Mouse (Mus musculus) thymus, postnatal 36 days (tissue): ENCODE measurements around the gene Zcchc17.
A peak's percentile ranks its signal among the peaks of the same experiment; 100 is the strongest.

Experiments
- DNase-seq, 2 experiments: peaks; one replicate each; pipeline ENCODE4 v3.0.0; 2022; ENCODE audit warnings: mixed read lengths in 2 of 2

Zcchc17 gene

DNA sequence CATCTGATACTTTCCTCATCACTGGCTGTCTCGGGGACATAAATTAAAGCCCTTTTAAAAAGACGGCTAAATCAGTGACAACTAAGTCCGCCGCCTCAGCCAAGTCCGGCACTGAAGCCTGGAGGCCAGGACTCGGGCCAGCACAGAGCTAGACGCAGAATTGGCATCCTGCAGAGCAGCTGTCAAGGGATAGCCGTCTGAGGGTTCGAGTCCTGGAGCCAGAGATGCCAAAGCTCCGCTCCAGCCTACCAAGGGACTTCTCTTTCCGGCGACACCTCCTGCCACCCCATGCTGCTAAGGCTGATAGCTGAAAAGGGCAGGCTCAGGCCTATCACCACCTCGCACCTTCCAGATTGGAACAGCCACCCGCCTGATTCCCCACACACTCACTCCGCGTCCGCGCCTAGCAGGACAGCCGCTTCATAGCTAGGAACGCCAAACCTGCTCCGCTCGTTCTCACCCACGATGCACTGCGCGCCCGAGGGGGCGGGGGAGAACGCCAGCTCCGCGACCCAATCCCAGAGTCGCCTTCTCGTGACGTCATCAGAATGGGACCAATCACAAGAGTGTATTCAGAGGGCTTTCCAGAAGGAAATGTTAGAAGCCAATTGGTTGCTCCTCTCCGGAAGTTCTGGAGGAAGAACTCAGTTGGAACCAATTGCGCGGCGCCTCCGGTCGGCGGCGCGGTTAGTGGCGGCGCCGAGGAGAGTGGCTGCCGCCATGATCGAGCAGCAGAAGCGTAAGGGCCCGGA lies at the start of gene Zcchc17, which contains the start of gene Snrnp40:
TSS of gene Zcchc17 (minus strand) at position 458 of the 752 bp plus-strand sequence.
TSS of gene Snrnp40 (plus strand) at position 647 of the 752 bp plus-strand sequence.
- peak; percentile 97 to 98 for DNase-seq

DNA sequence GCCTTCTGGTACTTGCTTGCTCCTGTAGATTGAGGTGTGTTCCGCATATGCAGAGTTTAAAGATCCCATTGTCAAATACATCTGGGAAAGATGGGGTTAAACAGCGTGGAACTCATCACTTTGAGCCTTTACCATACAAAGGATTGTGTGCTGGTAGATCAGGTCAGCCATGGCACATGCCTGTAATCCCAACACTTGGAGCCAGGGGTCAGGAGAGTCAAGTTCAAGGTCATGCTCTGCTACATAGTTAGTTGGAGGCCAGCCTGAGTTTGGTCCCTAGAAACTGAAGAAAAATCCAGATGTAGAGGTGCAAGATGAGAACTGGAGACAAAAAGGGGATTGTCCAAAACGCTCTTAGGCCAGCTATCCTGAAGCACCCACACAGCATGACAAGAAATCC lies 31.5 kb upstream of the Zcchc17 start:
- DNase-seq = no peak

DNA sequence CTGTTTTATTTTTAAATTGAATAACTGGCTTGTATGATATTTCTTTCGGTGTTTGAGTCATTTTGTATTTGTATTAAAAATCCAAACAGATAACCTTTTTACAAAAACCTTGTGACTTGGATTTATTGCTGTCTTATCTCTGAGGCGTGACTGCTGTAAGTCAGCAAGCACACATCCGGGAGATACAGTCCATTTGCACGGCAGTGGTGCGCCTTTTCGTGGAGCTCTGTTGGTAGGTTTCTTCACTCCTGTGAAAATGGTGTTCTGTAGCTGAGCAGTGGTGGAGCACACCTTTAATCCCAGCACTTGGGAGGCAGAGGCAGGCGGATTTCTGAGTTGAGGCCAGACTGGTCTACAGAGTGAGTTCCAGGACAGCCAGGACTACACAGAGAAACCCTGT lies 30.2 kb upstream of the Zcchc17 start:
- no peak for DNase-seq

DNA sequence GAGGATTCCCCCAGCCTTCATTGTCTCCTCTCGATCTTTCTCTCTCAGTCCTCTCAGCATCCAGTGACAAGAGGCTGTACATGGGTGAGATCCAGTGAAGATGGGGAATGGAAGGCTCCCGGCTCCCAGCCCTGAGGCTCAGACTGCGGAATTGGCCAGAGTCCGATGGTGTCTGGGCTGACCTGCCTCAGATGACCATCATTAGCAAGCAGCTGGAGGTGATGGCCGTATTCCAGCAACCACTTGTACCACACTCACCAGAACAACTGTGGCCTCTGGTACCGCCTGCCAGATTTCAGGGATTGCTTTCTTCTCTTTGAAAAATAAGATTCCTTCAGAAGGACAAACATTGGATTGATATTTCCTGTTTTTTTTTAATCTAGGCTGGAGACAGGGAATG lies 29.8 kb upstream of the Zcchc17 start:
- no peak for DNase-seq

DNA sequence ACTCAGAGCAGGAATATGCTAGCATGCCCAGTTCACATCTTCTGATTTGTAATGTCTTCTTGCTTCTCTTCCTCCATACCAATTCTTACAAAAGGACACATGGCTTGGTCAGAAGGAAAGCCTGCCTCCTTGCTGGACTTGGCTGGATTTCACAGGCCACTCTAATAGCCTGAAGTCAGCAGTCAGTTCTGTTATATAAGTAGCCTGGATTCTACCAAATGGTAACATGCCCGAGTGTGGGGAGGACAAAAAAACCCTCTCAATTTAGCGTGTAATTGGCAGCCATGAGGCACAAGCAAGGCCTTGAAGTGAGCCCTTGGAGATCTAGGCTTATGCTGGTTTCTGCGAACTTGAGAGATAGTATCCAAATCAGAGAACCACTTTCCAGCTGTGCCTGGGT lies 27.5 kb upstream of the Zcchc17 start:
- no peak for DNase-seq

DNA sequence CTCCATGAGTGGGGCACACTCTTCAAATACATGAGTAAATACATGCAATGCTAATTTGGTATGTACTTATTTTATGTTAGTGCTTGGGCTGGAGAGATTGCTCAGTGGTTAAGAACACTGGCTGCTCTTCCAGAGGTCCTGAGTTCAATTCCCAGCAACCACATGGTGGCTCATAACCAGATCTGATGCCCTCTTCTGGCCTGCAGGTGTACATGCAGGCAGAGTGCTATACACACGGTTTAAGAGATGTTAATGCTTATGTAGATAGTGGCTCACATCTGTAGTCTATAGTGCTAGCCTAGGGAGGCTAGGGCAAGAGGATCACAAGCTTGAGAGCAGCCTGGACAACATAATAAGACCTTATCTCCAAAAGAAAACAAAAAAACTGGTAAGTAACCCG lies 20.7 kb upstream of the Zcchc17 start:
- no peak for DNase-seq

DNA sequence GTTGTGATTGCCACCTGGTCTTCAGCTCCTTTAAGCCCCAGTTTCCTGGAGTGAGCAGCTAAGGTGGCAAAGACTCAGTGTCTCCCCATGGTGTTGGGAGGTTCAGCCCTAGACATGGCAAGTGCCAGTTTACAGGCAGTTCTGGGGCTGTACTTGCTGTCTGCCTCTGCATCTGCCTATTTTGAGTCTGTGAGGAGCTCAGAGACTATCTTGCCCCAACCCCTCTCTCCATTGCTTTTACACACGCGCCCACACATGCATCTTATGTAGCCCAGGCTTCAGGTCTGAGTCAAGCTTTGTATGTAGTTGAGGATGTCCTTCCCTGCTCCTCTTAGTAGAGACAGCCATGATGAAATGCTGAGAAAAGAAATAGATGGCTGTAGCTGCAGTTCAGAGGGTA lies 19.4 kb upstream of the Zcchc17 start:
- no peak for DNase-seq

DNA sequence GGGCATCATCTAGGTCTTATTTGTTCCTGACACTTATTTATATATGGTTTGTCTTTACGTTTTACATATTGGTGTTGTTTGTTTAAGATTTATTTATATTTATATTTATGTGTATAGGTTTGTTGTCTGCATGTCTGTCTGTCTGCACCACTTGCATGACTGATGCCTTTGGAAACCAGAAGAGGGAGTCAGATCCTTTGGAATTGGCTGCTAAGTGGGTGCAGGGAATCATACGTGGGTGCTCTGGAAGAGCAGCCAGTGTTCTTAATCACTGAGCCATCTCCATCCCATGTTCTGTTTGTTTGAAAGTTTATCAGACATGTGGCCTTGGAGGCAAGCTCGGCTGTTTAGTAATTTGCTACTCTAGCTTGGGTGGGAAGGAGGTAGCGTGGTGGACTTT lies 17.8 kb upstream of the Zcchc17 start:
- DNase-seq = no peak

DNA sequence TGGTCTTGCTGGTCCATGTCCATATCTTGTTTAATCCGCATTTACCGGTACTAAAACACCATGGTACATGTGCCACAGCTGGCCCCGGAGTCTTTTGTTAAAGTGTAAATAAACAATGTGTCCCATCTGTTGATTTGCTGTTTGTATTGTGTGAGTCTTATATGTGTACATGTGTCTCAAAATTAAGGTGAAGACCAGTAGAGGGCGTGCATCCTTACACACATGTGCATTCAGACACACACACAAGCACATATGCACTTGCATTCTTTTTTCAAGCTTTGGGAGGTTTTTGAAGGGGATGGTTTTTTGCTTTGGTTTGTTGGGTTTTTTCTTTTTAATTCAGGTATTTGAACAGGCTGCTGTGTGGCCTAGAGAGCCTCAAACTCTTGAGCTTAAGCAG lies 16.9 kb upstream of the Zcchc17 start:
- DNase-seq = no peak

DNA sequence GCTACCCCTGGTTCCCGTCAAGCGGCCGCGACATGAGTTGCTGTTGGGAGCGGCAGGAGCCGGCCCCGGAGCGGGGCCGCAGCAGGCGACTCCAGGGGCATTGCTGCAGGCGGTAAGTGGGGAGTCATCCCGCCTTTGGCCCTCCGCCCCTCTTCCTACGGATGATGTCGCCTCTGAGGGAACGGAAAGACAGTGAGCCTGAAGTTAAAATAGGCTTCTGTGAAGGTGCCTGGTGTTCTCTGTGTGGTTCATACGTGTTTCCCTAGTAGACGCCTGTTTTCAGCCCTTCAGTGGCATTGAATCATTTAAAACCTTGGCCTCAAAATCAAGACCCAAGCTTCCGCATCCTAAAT lies 471 bp upstream of the Zcchc17 start:
- no peak for DNase-seq

DNA sequence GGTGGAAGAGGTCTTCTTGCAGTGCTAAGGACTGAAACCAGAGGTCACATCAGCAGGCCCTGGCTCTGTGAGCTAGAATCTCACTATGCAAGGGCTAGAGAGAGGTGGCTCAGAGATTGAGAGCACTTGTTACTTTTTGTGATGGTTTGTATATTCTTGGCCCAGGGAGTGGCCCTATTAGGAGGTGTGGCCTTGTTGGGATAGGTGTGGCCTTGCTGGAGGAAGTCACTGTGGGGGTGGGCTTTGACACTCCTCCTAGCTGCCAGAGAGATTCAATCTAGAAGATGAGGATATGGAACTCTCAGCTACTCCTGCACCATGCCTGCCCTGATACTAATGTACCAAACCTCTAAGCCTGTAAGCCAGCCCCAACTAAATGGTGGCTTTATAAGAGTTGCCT lies 1.8 kb downstream of the Zcchc17 start:
- DNase-seq = no peak

DNA sequence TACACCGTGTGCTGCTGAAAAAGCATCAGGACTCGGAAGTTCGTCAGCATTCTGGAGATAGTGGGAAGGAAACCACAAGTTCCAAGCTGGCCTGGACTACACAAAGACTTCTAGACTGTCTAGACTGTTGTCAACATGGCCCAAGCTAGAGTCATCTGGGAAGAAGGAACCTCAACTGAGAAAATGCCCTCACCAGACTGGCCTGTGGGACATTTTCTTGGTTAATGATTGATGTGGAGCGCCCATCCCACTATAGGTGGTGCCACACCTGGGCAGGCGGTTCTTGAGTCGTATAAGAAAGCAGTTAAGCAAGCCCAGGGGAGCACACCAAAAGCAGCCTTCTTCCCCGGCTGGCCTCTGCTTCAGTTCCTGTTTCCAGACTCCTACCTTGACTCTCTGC lies 7.2 kb downstream of the Zcchc17 start:
- DNase-seq = no peak

DNA sequence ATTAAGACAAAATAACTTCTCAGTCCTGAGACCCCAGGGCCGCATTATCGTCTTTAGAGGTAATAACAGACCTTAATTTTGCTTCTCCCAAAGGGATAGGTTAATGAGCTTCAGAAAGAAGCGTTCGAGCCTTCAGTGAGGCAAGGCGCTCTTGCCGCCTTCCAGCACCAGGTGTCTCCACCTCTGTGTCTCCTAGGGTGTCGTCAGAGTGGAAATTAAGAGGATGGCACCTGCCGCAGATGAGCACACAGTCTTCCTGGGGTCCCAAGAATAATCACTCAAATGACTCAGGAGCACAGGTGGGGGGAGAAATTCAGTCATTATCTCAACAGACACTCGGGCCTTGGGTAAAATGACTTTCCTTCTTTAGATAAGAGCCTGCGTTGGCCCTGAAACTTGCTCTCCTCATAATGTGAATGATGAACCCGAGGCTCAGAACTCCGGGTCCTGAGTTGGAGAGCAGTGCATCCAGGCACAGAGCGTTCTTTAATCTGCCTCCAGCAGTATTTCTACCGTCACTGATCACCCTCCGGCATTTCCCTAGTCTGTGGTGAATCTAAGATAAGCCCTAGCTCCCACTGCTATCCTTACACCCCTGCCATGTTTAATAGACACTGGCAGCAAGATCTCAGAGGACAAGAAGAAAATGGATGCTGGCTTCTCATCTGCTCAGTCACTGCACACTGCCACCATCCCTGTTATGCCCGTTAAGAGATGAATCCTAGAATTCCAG lies 8.9 kb downstream of the Zcchc17 start:
- DNase-seq = no peak

DNA sequence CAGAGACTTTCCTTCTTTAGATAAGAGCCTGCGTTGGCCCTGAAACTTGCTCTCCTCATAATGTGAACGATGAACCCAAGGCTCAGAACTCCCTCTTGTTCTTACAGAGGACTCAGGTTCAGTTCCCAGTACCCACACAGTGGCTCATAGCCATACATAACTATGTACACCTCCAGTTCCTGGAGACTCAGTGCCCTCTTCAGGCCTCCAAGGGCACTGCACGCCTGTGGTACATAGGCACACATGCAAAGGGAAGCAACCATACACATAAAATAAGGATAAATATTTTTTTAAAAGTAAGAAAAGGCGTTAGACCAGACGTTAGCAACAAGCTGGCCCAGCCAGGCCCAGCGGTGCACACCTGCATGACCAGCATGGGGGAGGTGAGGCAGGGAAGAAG lies 10.1 kb downstream of the Zcchc17 start:
- DNase-seq = no peak

DNA sequence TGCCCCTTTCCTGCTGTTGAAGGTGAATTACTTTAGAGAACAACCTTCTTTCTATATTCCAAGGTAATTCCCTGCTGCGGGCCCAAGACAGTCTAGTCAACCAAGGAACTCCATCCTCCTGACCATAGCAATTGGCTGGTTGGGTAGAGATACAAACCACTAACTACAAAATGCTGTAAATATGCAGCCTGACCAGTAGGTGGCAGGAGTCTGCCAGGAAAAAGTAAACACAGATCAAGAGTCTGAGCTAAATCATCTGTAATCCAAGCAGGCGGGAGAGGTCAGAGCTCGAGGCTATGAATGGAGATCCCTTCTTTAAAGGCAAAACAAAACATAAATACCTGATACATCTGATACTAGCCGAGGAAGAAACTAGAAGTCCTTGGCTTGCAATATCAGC lies 18.1 kb downstream of the Zcchc17 start:
- DNase-seq = peak; percentile 26 to 32

DNA sequence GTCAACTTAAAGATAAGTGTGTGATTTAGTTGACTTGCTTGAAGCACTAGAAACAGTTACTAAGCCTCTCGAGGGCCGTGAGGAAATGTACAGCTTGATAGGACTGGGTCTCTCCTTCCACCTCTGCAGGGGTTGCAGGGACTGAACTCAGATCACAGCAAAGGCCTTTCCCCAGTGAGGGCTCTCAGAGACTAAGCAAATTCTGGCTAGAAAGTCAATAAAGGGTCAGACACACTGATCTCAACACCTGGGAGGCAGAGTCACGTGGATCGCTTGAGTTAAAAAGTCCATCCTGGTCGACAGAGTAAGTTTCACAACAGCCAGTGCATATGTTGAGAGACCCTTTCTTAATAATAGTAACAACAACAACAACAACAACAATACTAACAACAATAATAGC lies 23.9 kb downstream of the Zcchc17 start:
- DNase-seq = no peak

DNA sequence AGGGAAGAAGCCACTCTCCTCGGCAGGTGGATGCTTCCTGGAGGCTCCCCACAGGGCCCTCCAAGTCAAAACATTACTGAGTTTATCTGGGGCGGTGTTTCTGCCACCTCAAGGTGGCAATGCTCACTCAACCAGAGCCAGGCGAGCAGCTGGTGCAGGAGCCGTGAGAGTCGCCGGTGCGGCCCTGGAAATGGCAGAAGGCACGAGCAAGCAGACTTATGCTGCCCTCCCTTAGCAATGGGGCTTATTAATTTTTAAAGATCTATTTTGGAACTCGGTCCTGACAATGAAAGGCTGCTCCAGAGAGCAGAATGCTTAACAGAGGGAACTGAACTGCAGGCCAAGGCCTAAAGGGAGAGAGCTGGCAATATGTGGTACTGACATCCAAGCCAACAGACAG lies 32.4 kb downstream of the Zcchc17 start:
- no peak for DNase-seq

DNA sequence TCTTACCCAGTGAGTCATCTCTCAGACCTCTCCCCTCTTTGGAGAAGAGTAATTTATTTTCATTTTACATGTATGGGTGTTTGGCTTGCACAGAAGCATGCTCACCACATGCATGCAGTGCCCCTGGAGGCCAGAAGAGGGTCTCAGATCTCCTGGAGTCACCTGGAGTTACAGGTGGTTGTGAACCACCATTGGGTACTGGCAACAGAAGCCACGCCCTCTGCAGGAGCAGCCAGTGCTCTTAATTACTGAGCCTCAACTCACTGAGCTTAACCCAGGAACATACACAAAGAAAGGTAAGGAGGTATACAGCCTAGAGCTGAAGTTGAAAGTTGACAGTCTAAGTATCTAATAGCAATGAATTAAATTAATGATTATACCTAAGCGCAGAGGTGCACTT lies 34.3 kb downstream of the Zcchc17 start:
- DNase-seq = no peak

DNA sequence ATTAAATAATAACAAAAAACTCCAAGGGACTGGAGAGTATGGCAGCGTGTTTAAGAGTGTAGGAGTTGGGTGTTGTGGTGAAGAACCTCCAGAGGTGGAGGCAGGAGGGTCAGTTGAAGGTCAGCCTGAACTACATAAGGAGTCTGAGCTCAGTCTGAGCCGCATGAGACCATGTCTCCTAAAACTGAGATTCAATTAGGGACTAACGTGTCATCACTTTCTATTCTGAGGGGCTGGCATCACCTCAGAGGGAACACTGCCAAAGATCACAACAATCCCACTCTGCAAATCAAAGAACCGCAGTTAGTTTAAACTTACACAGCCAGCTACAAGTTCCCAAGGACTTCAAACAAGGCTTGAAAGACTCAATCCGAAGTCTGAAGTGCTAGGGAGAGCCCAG lies 36.1 kb downstream of the Zcchc17 start:
- DNase-seq = no peak

DNA sequence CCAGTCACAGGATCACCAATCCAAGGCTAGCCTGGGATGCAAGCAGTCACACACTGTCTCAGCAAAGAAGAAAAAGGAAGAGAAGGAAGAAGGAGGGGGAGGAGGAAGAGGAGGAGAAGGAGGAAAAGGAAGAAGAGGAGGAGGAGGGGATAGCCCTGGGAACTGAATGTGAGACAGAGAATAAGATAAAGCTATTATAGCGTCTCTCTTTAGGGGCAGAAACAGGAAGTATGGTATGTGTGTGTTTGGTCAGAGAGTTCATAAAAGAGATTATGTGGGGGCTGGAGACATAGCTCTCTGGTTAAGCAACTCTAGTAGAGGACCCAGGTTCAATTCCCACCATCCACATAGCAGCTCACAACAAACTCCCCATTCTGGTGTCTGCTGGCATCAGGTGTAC lies 36.6 kb downstream of the Zcchc17 start:
- no peak for DNase-seq

DNA sequence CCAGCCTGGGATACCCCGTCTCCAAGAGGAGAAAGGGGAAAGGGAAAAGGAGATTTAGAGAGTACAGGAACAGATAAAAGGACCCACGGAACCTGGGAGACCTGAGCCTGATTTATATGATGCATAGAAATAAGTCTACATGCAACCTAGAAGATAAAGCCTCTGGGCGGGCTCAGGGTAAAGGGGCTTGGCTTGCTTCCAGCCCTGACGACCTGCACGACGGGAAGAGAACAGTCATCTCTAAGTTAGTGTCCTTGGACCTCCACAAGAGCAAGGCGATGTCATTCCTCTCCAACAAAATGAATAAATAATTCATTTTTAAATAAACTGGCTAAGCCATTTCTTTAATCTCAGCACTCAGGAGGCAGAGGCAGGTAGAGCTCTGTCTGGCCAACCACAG lies 37.2 kb downstream of the Zcchc17 start:
- DNase-seq = no peak

DNA sequence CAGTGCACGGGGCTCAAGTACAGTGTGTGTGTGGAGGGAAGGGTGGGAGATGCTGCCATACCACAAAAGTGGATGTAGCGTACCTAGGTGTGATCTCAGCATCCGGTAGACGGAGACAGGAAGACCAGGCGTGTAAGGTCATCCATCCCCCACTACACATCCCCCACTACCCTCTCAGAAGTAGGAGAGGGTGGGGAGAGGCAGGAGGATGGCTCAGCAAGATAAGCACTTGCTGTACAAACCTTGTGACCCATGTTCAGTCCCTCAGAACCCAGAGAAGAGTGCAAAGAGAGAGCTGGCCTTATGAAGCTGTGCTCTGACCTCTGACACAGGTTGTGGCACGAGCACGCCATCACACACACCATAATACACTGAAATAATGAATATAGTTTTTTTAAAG lies 38.1 kb downstream of the Zcchc17 start:
- DNase-seq = no peak

DNA sequence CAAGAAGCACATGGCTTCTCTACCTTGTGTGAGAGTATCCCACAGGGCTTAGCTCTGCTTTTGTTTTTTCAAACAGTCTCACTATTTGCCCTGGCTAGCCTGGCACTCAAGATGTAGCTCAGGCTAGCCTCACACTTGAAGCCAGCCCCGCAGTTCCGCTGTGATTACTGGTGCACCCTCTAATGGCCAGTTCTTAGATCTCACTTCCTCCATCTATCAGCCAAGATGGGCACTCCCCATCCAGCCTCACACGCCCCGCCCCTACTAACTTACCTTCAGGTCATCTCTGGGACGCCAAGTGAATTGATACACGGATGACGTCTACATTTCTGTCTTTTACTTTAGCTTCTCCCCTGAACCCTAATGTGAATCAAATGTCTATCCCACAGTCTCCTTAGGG lies 40.2 kb downstream of the Zcchc17 start:
- DNase-seq = no peak

DNA sequence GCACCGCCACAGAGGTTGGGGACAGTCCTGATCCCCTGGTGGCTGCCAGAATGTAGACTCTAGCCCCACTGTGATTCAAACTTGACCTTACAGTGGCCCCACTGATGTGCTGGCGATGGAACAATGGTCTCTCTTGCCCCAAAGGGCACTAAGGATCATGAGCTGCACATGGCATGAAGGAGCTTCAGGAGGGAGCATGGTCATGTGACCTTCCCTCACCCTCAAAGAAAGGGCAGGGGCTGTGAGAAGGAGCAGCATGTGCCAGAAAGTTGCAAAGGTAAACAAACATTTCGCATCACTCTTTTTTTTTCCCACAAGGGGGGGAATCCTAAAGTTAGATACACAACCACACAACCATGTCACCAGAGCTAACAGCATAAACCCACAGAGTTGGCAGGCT lies 41.6 kb downstream of the Zcchc17 start:
- no peak for DNase-seq

DNA sequence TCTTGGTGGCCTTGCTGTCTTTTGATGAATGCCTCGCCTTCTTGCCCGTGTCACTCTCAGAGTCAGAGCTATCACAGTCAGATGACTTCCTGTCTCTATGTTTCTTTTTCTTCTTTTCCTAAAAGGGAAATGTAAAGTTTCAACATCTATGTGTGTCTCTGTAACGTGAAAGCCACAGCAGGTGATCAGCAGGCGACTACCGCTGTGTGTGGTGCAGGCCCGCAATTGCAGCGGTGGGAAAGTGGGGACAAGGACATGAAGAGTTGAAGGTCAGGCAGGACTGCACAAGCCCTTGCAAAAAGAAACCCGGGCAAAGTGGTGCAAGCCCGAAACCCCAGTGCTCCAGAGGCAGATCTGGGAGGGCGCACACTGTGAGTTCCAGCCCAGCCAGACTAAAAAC lies 43.1 kb downstream of the Zcchc17 start:
- peak in 1 of 2 experiments; percentile 10 for DNase-seq
